10 mouse cellular contexts compared by ENCODE assay signal in genomic region chr16:4598891-4599543, GRCm38 (mm10). TPM values are rescaled to one million over a fixed set of nuclear protein-coding genes. Genes with fewer than 3 reads are reported as not detected.
DNase-seq lines count a peak whose midpoint lies in the region; ATAC-seq and TF ChIP-seq lines count a peak whose summit lies in the region.
"Had no signal": no experiment of that assay in that cellular context is flagged by ENCODE, and none has a peak within 500 bp of the region (broad histone marks: within the 10 kb centered on the region; RNA-seq: fewer than 3 reads in every experiment).

No protein-coding gene starts in this region.

- ATAC-seq in heart, embryonic 14.5 days (ENCODE audit: insufficient number of reproducible peaks, insufficient read depth, low FRiP score, low read depth), result no peak
- ATAC-seq in hindbrain, embryonic 12.5 days (ENCODE audit: low FRiP score), result no peak
- no peak for ATAC-seq in midbrain, embryonic 11.5 days (ENCODE audit: low FRiP score)
- no peak for ATAC-seq in cerebellum, adult (ENCODE audit: insufficient number of reproducible peaks, low FRiP score, low TSS enrichment)

- 24% methylated on average over 6 of the region's 6 CpGs for WGBS in heart, embryonic 14.5 days
- WGBS in hindbrain, embryonic 12.5 days, result 17% methylated on average over 6 of the region's 6 CpGs
- WGBS in midbrain, embryonic 11.5 days, result 36% methylated on average over 6 of the region's 6 CpGs

- H3K27ac ChIP-seq in heart, embryonic 14.5 days (replicated peaks in 1 of 2; ENCODE audit: control insufficient read depth in 1 of 2, insufficient read depth in 1 of 2, low read depth in 2 of 2, low read length in 2 of 2), result peak overlapping the region in 1 of 2 experiments; percentile 38; a peak in 1 of 4 replicates
- peak overlapping the region; percentile 62 for H3K27ac ChIP-seq in hindbrain, embryonic 12.5 days
- H3K27ac ChIP-seq in midbrain, embryonic 11.5 days (ENCODE audit: low read depth, low read length), result peak overlapping the region; percentile 40

- no peak overlapping the region for H3K4me3 ChIP-seq in heart, embryonic 14.5 days (ENCODE audit: control insufficient read depth in 1 of 2, insufficient read depth in 1 of 2, low read depth in 1 of 2, low read length in 2 of 2)
- H3K4me3 ChIP-seq in hindbrain, embryonic 12.5 days, result no peak overlapping the region; the same call in 1 of the 2 replicates
- H3K4me3 ChIP-seq in midbrain, embryonic 11.5 days (ENCODE audit: low read depth, low read length), result no peak overlapping the region

- no peak for DNase-seq in heart, adult 9 months (ENCODE audit: low spot score in 2 of 2)
- DNase-seq in brain, embryonic 14.5 days (ENCODE audit: low read depth), result peak; percentile 47
- peak; percentile 81 for DNase-seq in midbrain, embryonic 11.5 days (ENCODE audit: low spot score, missing footprints)
- no peak for DNase-seq in layer of hippocampus, postnatal 14 days (ENCODE audit: low spot score in 2 of 2)
- DNase-seq in layer of hippocampus, adult 9-11 months, result no peak
- DNase-seq: thymus, adult 18-20 months had no signal

- TF ChIP-seq POLR2A in brain, embryonic 14.5 days (IDR thresholded peaks at IDR 0.05; ENCODE audit: borderline replicate concordance, extremely low read depth, insufficient read depth, insufficient read length, poor library complexity, severe bottlenecking), result no peak

- H3K27me3 ChIP-seq in heart, embryonic 14.5 days (ENCODE audit: control insufficient read depth, insufficient read depth, low read length), result no peaks in the 10 kb centered on the region
- no peaks in the 10 kb centered on the region for H3K27me3 ChIP-seq in hindbrain, embryonic 12.5 days
- H3K27me3 ChIP-seq in midbrain, embryonic 11.5 days (ENCODE audit: control insufficient read depth, insufficient read depth, low read length), result no peaks in the 10 kb centered on the region

- no peak for TF ChIP-seq CTCF in brain, embryonic 14.5 days (IDR thresholded peaks at IDR 0.05; ENCODE audit: borderline replicate concordance, extremely low read depth, insufficient read depth, insufficient read length)

- H3K9ac ChIP-seq in heart, embryonic 14.5 days (ENCODE audit: low read length), result no peak overlapping the region; the same call in 1 of the 2 replicates
- H3K9ac ChIP-seq in hindbrain, embryonic 12.5 days, result no peak overlapping the region
- peak overlapping the region; percentile 32; the same call in 1 of the 2 replicates for H3K9ac ChIP-seq in midbrain, embryonic 11.5 days (ENCODE audit: low read length)

- no peaks in the 10 kb centered on the region for H3K9me3 ChIP-seq in heart, embryonic 14.5 days (ENCODE audit: control insufficient read depth, low read length)
- H3K9me3 ChIP-seq in hindbrain, embryonic 12.5 days (replicated peaks), result no peaks in the 10 kb centered on the region
- no peaks in the 10 kb centered on the region for H3K9me3 ChIP-seq in midbrain, embryonic 11.5 days (ENCODE audit: control insufficient read depth, low read length)

- H3K36me3 ChIP-seq in heart, embryonic 14.5 days (ENCODE audit: control insufficient read depth, insufficient read depth, low read length), result no peaks in the 10 kb centered on the region
- H3K36me3 ChIP-seq in hindbrain, embryonic 12.5 days, result no peaks in the 10 kb centered on the region
- no peaks in the 10 kb centered on the region for H3K36me3 ChIP-seq in midbrain, embryonic 11.5 days (ENCODE audit: control insufficient read depth, insufficient read depth, low read length)

- peak overlapping the region; percentile 18 for H3K4me2 ChIP-seq in heart, embryonic 14.5 days (ENCODE audit: low read length)
- peak overlapping the region; percentile 33 for H3K4me2 ChIP-seq in hindbrain, embryonic 12.5 days (replicated peaks)
- H3K4me2 ChIP-seq in midbrain, embryonic 11.5 days, result no peak overlapping the region; the same call in 1 of the 2 replicates
- H3K4me2 ChIP-seq: liver, embryonic 11.5 days had no signal

- H3K4me1 ChIP-seq in heart, embryonic 14.5 days (ENCODE audit: control insufficient read depth in 2 of 2, insufficient read depth in 2 of 2, low read length in 2 of 2), result peaks cover 81 to 87% of the 10 kb centered on the region in 2 experiments
- H3K4me1 ChIP-seq in hindbrain, embryonic 12.5 days, result peaks cover 89% of the 10 kb centered on the region
- H3K4me1 ChIP-seq in midbrain, embryonic 11.5 days (ENCODE audit: control insufficient read depth, insufficient read depth, low read length), result peaks cover 71% of the 10 kb centered on the region

RNA-seq across cellular contexts. Expression of gene Glis2, which starts 4.5 kb away (rescaled TPM):
- 17.8 and 21.4 TPM in 2 replicates for polyA plus RNA-seq in heart, embryonic 14.5 days (2014; fragmentation: Nextera tagmentation; extraction: Ambion mirVana)
- 41.8 and 45.4 TPM in 2 replicates for polyA plus RNA-seq in brain, embryonic 14.5 days (2012; rRNA removed)
- 34.0 and 34.3 TPM in 2 replicates for polyA plus RNA-seq in hindbrain, embryonic 12.5 days (2016; fragmentation: Nextera tagmentation; extraction: Ambion mirVana)
- 16.6 and 27.2 TPM in 2 replicates for polyA plus RNA-seq in midbrain, embryonic 11.5 days (2014; fragmentation: Nextera tagmentation; extraction: Ambion mirVana)
- total RNA-seq in layer of hippocampus, postnatal 14 days (2021), result 10 to 100 TPM; 19.8 to 30.5 TPM

RNA-seq across cellular contexts. Expression of gene Pam16, which starts 25.8 kb away (rescaled TPM):
- polyA plus RNA-seq in heart, embryonic 14.5 days (2014; fragmentation: Nextera tagmentation; extraction: Ambion mirVana), result 157 and 165 TPM in 2 replicates
- polyA plus RNA-seq in brain, embryonic 14.5 days (2012; rRNA removed), result 121 and 169 TPM in 2 replicates
- 112 and 119 TPM in 2 replicates for polyA plus RNA-seq in hindbrain, embryonic 12.5 days (2016; fragmentation: Nextera tagmentation; extraction: Ambion mirVana)
- polyA plus RNA-seq in midbrain, embryonic 11.5 days (2014; fragmentation: Nextera tagmentation; extraction: Ambion mirVana), result 97.1 and 99.1 TPM in 2 replicates
- total RNA-seq in layer of hippocampus, postnatal 14 days (2021), result 10 to 100 TPM; 69.5 to 80.1 TPM

RNA-seq across cellular contexts. Expression of gene Tfap4, which starts 39.4 kb away (rescaled TPM):
- 2.5 and 4.1 TPM in 2 replicates for polyA plus RNA-seq in heart, embryonic 14.5 days (2014; fragmentation: Nextera tagmentation; extraction: Ambion mirVana)
- polyA plus RNA-seq in brain, embryonic 14.5 days (2012; rRNA removed), result 13.6 and 16.6 TPM in 2 replicates
- 13.1 and 13.8 TPM in 2 replicates for polyA plus RNA-seq in hindbrain, embryonic 12.5 days (2016; fragmentation: Nextera tagmentation; extraction: Ambion mirVana)
- 18.2 and 18.9 TPM in 2 replicates for polyA plus RNA-seq in midbrain, embryonic 11.5 days (2014; fragmentation: Nextera tagmentation; extraction: Ambion mirVana)
- 1 to 10 TPM; 3.2 to 4.5 TPM for total RNA-seq in layer of hippocampus, postnatal 14 days (2021)

RNA-seq across cellular contexts. Expression of gene Vasn, which starts 40.7 kb away (rescaled TPM):
- 11.9 and 12.8 TPM in 2 replicates for polyA plus RNA-seq in heart, embryonic 14.5 days (2014; fragmentation: Nextera tagmentation; extraction: Ambion mirVana)
- 6.9 and 9.9 TPM in 2 replicates for polyA plus RNA-seq in brain, embryonic 14.5 days (2012; rRNA removed)
- 16.3 and 18.0 TPM in 2 replicates for polyA plus RNA-seq in hindbrain, embryonic 12.5 days (2016; fragmentation: Nextera tagmentation; extraction: Ambion mirVana)
- 6.1 and 7.0 TPM in 2 replicates for polyA plus RNA-seq in midbrain, embryonic 11.5 days (2014; fragmentation: Nextera tagmentation; extraction: Ambion mirVana)
- 1 to 10 TPM; 6.4 to 9.0 TPM for total RNA-seq in layer of hippocampus, postnatal 14 days (2021)

RNA-seq across cellular contexts. Expression of gene Dnaja3, which starts 40.8 kb away (rescaled TPM):
- polyA plus RNA-seq in heart, embryonic 14.5 days (2014; fragmentation: Nextera tagmentation; extraction: Ambion mirVana), result 68.9 and 70.3 TPM in 2 replicates
- 23.5 and 28.7 TPM in 2 replicates for polyA plus RNA-seq in brain, embryonic 14.5 days (2012; rRNA removed)
- 56.2 and 56.9 TPM in 2 replicates for polyA plus RNA-seq in hindbrain, embryonic 12.5 days (2016; fragmentation: Nextera tagmentation; extraction: Ambion mirVana)
- polyA plus RNA-seq in midbrain, embryonic 11.5 days (2014; fragmentation: Nextera tagmentation; extraction: Ambion mirVana), result 53.4 and 57.0 TPM in 2 replicates
- 10 to 100 TPM; 61.0 to 66.2 TPM for total RNA-seq in layer of hippocampus, postnatal 14 days (2021)

Comparison
In these comparisons a context has a peak if more than half of its experiments do, and no peak if none do; other contexts are left out.
1. DNase-seq: peak in brain, embryonic 14.5 days (single experiment) and midbrain, embryonic 11.5 days (single experiment); none in heart, adult 9 months (0 of 2), layer of hippocampus, postnatal 14 days (0 of 2) and layer of hippocampus, adult 9-11 months (single experiment).